Mouse (Mus musculus) G1E (cell line): Measurements from ENCODE around the gene Gabrr2.

Experiments
- CTCF ChIP-seq: IDR thresholded peaks from 2 replicates; pipeline ENCODE4 v1.5.1; 2012; ENCODE audit warnings: low read depth, low read length, inconsistent platforms, mixed read lengths
- GATA1 ChIP-seq: IDR thresholded peaks from 2 replicates; pipeline ENCODE4 v1.6.1; 2012; ENCODE audit warnings: borderline replicate concordance, low read length, inconsistent platforms, mixed read lengths
- GATA2 ChIP-seq: IDR thresholded peaks from 2 replicates; pipeline ENCODE4 v1.6.1; 2012; ENCODE audit warnings: low read depth, low read length, inconsistent platforms, borderline replicate concordance
- TAL1 ChIP-seq: conservative IDR thresholded peaks from 2 replicates; pipeline ENCODE4 v1.6.1; 2012; ENCODE audit warnings: low read depth, low read length, inconsistent platforms, mixed read lengths

- TF ChIP-seq CTCF (no peak), GATA2 (no peak), GATA1 (no peak), TAL1 (no peak)
These were observed 10.1 kb upstream of the Gabrr2 start for GRCm38 (mm10) chr4:33052650-33053049.
